Mouse (Mus musculus): ENCODE measurements at regions not wholly inside any gene's neighbourhood (a gene's known extent, or its start where the extent isn't known, plus 50 kb on each side); places are given as distances from the start of the nearest gene placed in this dataset.
"Not testable (repeated sequence)": the region's sequence is repeated elsewhere in the genome, so short reads cannot be mapped to it uniquely, and the experiment has no call there.

- DNase-seq (ENCODE audit: inconsistent age in 2 of 2, low spot score in 1 of 2): peak; percentile 23 to 77
These were observed 131.0 kb upstream of the Slc38a2 start for GRCm38 (mm10) chr15:96830578-96830977.

DNA sequence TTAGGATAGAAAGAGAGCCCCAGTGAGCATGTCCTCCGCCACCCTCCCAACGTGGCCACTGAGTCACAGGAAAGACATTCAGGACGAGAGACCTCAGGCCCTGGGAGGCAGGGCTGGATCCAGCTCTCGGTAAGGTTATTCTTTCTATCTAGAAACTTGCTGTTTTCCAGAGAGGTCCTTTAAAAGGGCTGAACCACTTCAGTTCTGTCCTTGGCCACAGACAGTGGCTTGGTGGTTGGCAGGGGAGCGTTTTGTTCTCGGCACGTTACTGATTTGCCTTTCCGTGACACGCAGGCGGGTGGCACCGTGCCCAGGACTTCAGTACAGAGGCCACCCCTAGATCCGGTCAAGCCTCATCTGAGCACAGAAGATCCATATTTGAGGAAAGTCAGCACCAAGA is 130.4 kb upstream of the Slc38a2 start:
- peak; percentile 83 to 88 for DNase-seq (ENCODE audit: inconsistent age in 2 of 2, low spot score in 1 of 2)

DNA sequence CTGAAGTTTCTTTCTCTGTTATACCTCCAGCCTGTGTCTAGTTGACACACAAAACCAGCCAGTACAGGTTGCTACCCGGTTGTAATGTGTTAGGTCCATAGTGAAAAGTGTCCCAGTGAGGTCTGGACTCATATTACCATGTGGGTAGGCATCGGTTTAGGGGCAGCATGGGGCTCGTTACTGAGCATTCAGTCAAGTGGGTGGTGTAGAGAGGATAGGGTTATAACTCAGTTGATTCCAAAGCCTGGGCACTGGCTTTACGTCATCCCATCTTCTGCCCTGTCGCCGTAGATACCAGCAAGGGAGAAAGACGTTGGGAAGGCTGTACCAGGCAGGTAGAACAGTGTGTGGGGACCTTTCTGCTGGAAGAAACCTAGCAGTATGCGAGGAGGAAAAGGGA is 129.2 kb upstream of the Slc38a2 start:
- DNase-seq (ENCODE audit: inconsistent age in 2 of 2, low spot score in 1 of 2): no peak

GRCm38 (mm10) chr15:96827931-96828330 is 128.4 kb upstream of the Slc38a2 start:
- no peak for DNase-seq (ENCODE audit: inconsistent age in 2 of 2, low spot score in 1 of 2)

DNA sequence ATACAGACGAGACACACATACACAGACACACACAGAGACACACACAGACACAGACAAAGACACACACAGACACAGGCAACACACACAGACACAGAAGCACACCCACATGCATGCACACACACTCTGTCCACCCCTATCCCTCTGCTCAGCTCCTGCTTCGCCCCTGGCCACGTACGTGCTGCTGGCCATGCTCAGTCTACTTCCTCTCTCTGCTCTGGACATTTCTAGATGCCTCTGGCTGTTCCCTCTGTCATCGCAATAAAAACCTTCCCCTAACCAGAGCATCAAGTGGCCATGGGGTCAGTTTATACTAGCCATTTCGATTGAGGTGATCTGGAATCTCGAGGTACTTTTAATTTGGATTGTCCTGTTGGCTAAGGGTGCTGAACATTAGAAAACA is 118.9 kb upstream of the Slc38a2 start:
- DNase-seq (ENCODE audit: inconsistent age in 2 of 2, low spot score in 1 of 2): no peak

- DNase-seq (ENCODE audit: inconsistent age in 2 of 2, low spot score in 1 of 2): no peak
These were observed 118.1 kb upstream of the Slc38a2 start for GRCm38 (mm10) chr15:96817626-96818025.

DNA sequence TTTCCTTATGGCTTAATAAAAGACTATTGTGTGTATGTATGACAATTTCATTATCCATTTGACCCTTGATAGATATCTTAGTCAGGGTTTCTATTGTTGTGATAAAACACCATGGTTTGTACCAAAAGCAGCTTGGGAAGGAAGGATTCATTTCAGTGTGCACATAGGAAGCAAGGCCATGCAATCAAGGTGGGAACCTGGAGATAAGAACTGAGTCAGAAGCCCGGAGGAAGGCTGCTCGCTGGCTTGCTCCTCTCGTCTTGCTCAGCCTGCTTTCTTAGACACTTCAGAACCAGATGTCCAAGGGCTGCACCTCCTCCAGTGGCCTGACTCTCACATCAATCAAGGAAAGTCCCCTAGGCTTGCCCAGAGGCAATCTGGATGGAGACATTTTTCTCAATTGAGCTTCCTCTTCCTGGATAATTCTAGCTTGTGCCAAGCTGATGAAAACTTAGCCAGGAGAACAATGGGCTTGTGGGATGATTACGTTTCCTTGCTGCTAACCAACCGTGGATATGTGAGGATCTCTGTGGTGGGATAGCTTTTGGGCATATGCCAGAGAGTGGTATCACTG is 117.6 kb upstream of the Slc38a2 start:
- no peak for DNase-seq (ENCODE audit: inconsistent age in 2 of 2, low spot score in 1 of 2)

DNA sequence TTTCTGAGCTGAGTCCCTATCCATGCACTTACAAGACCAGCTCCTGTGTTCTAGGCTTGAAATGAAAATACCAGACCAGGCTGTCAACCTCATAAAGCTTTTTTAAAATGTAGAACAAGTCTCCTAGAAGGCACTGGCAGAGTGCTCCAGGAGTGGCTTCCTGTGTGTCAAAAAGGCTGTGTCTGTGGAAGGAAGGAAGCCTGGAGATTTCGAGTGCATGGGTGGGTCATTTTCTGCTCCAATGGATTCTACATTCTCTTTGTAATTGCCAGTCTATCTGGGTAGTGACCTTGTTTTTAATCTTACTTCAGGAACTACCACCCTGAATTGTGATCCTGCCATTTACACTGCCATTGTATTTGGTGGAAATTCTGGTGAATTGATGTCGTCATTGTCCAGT is 113.9 kb upstream of the Slc38a2 start:
- no peak for DNase-seq (ENCODE audit: inconsistent age in 2 of 2, low spot score in 1 of 2)

DNA sequence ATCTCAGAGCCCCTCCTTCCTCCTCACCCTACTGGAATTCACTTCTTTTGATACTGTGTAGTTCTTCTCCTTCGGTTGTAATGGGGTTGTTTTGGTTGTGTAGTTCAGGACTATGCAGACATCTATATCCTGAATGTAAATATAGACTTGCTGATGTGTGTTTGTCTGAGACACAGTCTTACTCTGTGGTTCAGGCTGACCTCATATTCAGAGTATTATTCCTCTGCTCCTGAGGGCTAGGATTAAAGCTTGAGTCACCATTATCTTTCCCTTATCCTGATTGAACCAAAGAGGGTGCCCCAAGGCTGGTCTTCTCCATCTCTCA is 103.2 kb upstream of the Slc38a2 start:
- DNase-seq (ENCODE audit: inconsistent age in 2 of 2, low spot score in 1 of 2): no peak

DNA sequence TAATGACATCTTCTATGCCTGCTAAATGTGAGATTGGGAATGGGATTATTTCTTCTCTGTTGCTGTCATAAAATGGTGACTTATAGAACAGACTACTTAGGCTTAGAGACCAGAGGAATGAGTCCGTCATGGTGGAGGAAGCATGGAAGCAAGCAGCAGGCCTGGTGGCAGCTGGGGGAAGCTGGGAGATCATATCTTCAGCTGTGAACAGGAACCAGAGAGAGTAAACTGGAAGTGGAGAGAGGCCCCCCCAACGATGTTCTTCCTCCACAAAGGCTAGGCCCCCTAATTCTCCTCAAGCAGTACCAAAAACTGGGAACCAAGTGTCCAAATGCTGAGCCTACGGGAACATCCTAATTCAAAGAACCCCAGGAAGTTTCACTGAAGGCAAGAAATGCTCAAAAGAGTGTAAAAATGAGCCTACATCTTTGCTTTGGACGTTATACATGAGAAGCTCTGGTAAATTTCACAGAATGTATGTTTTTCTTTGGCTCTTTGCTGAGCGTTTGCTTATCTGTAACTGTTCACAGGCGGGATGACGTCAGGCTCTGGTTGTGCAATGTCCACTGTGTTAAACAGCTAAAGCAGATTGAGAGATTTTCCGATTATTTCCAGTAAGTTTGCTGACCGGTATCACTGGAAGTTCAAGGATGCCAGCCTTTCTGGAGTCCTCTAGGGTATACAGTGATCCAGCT is 102.7 kb upstream of the Slc38a2 start:
- peak; percentile 55 to 79 for DNase-seq (ENCODE audit: inconsistent age in 2 of 2, low spot score in 1 of 2)

GRCm38 (mm10) chr15:96799228-96799627 is 99.7 kb upstream of the Slc38a2 start:
- DNase-seq (ENCODE audit: inconsistent age in 2 of 2, low spot score in 1 of 2): no peak

GRCm38 (mm10) chr15:96797615-96798270 is 98.2 kb upstream of the Slc38a2 start:
- DNase-seq (ENCODE audit: inconsistent age in 2 of 2, low spot score in 1 of 2): peak; percentile 39 to 83

DNA sequence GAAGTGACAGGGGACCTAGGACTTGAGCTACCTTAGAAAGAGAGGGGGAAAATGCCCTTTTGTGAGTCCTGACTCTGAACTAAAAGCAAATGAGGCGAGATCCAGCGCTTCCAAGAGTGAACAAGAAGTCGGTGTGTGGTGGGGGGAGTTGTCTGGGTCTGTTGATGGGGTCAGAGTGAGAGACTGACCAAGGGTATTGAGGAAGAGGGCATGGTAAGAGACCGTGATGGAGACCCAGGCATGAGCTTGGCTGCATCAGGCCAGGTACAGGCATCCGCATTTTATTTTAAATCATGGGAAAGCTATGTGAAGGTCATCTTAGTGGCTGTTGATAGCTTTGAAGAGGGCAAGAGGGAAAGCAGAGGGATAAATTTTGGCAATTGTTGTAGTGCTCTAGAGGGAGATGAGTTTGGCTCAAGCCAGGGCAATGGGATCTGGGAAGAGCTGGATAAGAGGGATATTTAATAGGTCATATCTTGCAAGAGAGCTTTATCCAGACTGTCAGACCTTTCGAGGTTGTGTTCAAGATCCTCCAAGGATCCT is 94.7 kb upstream of the Slc38a2 start:
- DNase-seq (ENCODE audit: inconsistent age in 2 of 2, low spot score in 1 of 2): no peak

DNA sequence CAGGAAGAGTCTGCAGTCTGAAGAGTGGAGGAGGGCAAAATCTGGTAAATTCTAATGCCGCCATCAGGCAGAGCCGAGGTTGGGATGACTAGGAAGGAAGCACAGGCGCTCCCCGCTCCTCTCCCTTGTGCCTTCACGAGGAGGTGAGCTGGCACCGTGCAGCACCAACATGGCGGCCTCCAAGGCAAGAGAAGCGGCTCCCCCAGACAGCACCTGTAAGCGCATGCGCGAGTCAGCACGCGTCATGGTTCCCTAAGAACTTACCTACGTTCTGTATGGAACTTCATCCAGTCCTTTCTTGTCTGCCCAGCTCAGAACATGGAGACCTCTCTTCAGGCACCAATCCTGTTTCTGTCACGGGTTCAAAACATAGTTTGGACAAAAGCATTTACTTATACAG is 93.7 kb upstream of the Slc38a2 start:
- DNase-seq (ENCODE audit: inconsistent age in 2 of 2, low spot score in 1 of 2): no peak

GRCm38 (mm10) chr15:96791306-96791705 is 91.8 kb upstream of the Slc38a2 start:
- no peak for DNase-seq (ENCODE audit: inconsistent age in 2 of 2, low spot score in 1 of 2)

DNA sequence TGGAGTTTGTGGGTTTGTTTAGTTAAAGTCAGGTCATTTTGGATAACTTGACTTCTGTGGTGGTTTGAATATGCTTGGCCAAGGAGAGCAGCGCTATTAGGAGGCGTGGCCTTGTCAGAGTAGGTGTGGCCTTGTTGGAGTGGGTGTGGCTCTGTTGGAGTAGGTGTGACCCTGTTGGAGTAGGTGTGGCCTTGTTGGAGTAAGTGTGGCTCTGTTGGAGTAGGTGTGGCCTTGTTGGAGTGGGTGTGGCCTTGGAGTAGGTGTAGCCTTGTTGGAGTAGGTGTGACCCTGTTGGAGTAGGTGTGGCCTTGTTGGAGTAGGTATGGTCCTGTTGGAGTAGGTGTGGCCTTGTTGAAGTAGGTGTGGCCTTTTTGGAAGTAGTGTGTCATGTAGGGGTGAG is 88.4 kb upstream of the Slc38a2 start:
- DNase-seq (ENCODE audit: inconsistent age in 2 of 2, low spot score in 1 of 2): not testable (repeated sequence)

- no peak for DNase-seq (ENCODE audit: inconsistent age in 2 of 2, low spot score in 1 of 2)
These were observed 85.0 kb upstream of the Slc38a2 start for GRCm38 (mm10) chr15:96784578-96784977.

GRCm38 (mm10) chr15:96781560-96781959 is 82.0 kb upstream of the Slc38a2 start:
- DNase-seq (ENCODE audit: inconsistent age in 2 of 2, low spot score in 1 of 2): no peak

DNA sequence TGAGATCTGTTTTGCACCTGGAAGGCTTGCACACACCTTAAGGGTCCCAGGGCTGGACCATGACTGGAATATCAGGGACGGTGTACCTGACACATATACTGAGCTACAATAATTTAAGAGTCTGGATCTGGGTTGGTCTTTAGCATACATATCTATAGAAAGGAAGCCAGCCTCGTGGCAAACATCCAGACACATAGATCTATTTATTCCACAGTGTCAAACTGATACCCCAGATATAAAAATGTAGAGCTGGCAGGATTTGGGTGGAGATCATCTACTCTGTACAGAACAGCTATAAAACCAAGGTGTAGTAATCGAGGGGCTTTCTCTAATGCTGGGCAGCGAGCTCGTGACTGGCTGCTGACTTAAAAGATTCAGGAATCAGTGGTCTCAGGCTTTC is 81.1 kb upstream of the Slc38a2 start:
- no peak for DNase-seq (ENCODE audit: inconsistent age in 2 of 2, low spot score in 1 of 2)

DNA sequence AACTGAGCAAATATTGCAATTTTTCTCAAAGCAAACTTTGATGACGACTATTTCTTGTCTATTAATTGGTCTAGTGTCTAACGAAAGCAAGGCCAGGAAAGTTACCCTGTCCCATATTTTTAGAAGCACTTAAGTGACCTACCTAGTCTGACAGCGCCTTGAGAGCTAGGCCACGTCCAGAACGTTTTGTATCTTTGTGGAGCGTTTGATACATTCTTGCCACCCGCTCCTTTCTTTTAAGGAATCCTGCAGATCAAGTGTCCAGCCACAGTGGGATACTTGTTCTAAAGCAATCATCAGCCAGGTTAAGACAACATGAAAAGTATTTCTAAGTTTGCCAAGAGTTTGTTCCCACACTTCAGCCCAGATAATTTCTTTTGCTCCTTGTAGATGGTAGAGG is 79.8 kb upstream of the Slc38a2 start:
- no peak for DNase-seq (ENCODE audit: inconsistent age in 2 of 2, low spot score in 1 of 2)

DNA sequence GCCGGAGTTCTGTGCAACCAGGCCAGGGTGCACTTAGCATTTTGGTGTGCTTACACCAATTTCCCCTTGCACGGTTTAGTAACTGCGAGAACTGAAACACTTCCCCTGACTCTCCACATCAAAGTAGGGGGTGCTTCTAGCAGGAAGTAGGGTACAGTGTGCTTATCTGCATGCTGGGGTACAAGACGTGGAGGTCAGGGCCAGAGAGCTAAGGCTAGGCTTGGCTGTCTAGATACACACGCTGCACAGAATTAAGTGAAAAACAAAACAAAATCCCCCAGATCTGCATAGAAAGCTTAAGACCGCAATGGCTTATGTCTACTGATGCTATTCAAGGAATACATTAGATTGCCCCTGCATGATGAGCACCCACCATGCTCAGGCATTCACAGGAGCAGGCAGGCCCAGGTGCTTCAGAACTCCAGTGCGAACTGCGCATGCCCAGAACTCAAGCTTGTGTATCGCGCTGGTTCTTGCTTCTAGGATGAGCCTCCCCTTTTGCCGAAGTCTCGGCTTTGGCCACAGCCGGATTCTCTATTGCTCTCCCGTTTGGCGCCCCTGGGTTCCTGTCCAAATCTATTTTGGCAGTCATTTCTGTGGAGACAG is 78.9 kb upstream of the Slc38a2 start:
- no peak for DNase-seq (ENCODE audit: inconsistent age in 2 of 2, low spot score in 1 of 2)

DNA sequence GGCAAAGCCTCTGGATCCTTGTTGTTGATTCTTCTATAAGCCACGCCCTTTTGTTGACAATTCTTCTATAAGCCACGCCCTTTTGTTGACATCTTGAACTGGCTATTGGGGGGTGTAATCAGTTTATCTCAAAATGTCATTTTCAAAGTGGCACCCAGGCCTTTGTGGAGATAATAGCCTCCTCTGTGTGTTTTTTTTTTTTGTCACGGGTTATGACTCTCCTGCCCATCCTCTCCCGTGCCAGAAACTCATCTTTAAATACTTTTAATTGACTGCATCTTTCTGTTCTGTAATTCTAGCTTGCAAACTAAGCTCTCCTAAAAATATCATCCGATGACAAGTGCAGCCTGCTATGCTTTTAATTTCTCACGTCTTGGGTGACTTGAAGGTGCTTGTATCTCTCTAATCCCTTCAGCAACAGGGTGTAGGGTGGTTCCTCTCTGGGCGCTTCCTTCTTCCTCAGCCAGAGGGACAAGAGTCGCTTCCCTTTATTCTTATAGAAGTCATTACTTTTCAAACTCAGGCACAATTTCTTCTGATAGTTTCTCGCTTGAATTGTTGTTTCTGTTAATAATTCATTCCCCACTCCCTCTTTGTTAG is 77.0 kb upstream of the Slc38a2 start:
- DNase-seq (ENCODE audit: inconsistent age in 2 of 2, low spot score in 1 of 2): no peak

All from adrenal gland, adult (tissue).